Mouse (Mus musculus) limb, embryonic 14.5 days (tissue): ENCODE measurements around the gene Gm20695. TPM values are rescaled to one million over a fixed set of nuclear protein-coding genes. Genes with fewer than 3 reads are reported as not detected.
"Not testable (repeated sequence)": the region's sequence is repeated elsewhere in the genome, so short reads cannot be mapped to it uniquely, and the experiment has no call there.

Experiments
- ATAC-seq: fragments of 200-750 bp; cut with Nextera tagmentation; 2 replicates; pipeline ENCODE4 v1.8.0; 2017; ENCODE audit warnings: low read depth, moderate number of reproducible peaks, moderate TSS enrichment; ENCODE audit not compliant: low FRiP score
- DNase-seq: peaks from one replicate; pipeline ENCODE4 v3.0.0-alpha.2; 2015; ENCODE audit warnings: low spot score
- H3K27ac ChIP-seq: fragments of 300-500 bp; sonication (generic); replicated peaks from 2 replicates; pipeline ENCODE4 v1.5.1; 2014; ENCODE audit warnings: low read depth, mild to moderate bottlenecking, low read length, moderate library complexity, mixed read lengths
- H3K27me3 ChIP-seq: fragments of 300-500 bp; sonication (generic); 2 replicates; pipeline ENCODE4 v1.6.1; 2014; ENCODE audit warnings: low read length, mixed read lengths; ENCODE audit not compliant: control insufficient read depth, insufficient read depth
- H3K36me3 ChIP-seq: fragments of 300-500 bp; sonication (generic); 2 replicates; pipeline ENCODE4 v1.6.1; 2014; ENCODE audit warnings: mild to moderate bottlenecking, low read length, moderate library complexity, mixed read lengths; ENCODE audit not compliant: control insufficient read depth, insufficient read depth
- H3K4me1 ChIP-seq: fragments of 300-500 bp; sonication (generic); 2 replicates; pipeline ENCODE4 v1.6.1; 2014; ENCODE audit warnings: antibody characterized with exemption, low read length, mixed read lengths; ENCODE audit not compliant: control insufficient read depth, insufficient read depth
- H3K4me2 ChIP-seq: fragments of 300-500 bp; sonication (generic); replicated peaks from 2 replicates; pipeline ENCODE4 v1.6.1; 2014; ENCODE audit warnings: low read depth, mild to moderate bottlenecking, low read length, moderate library complexity; ENCODE audit not compliant: severe bottlenecking
- H3K4me3 ChIP-seq: fragments of 300-500 bp; sonication (generic); replicated peaks from 2 replicates; pipeline ENCODE4 v1.5.1; 2014; ENCODE audit warnings: low read length
- H3K9ac ChIP-seq: fragments of 300-500 bp; sonication (generic); 2 replicates; pipeline ENCODE4 v1.6.1; 2014; ENCODE audit warnings: mild to moderate bottlenecking, low read depth, low read length, moderate library complexity; ENCODE audit not compliant: severe bottlenecking
- H3K9me3 ChIP-seq: fragments of 300-500 bp; sonication (generic); 2 replicates; pipeline ENCODE4 v1.6.1; 2016; ENCODE audit warnings: low read length; ENCODE audit not compliant: control insufficient read depth
- POLR2A ChIP-seq: fragments of 200-500 bp; IDR thresholded peaks from 2 replicates; pipeline ENCODE4 v1.8.0; 2012; ENCODE audit warnings: inconsistent platforms, mild to moderate bottlenecking, moderate library complexity, borderline replicate concordance; ENCODE audit not compliant: insufficient read depth, insufficient read length; ENCODE audit errors: extremely low read depth
- WGBS: fragments of 180-500 bp; shearing (Covaris S2); extraction: QIAGEN DNeasy Blood & Tissue Kit; methylation state at CpG from one replicate; pipeline ENCODE4 v1.1.7; 2014; 5-methylcytosine and 5-hydroxymethylcytosine counted together
- polyA plus RNA-seq, 2 experiments: library from polyadenylated mRNA; depleted of rRNA in 1 of 2; stranded (reverse) in 1 of 2; unstranded in 1 of 2; fragments of >200 nt; fragmentation: Nextera tagmentation in 1 of 2; extraction: Ambion mirVana in 1 of 2; gene quantifications; 2 replicates each; pipeline versions ENCODE4 v1.2.1 to v1.2.3; 2012 to 2014

Gene Gm20695
- polyA plus RNA-seq, 2 experiments: 0.78 to 2.2 TPM

GRCm38 (mm10) chr16:3846711-3847518 lies 37.5 kb upstream of the Gm20695 start, which contains the start of gene Zfp174:
Gene Zfp174 (plus strand): TSS chr16:3847268.
- Histone ChIP-seq H3K4me2 (peak within 1 kb of the TSS; percentile 68), H3K27me3 (no peaks in the 10 kb centered on the region), H3K27ac (no peak within 1 kb of the TSS), H3K4me1 (peaks cover 7% of the 10 kb centered on the region), H3K9me3 (no peaks in the 10 kb centered on the region), H3K9ac (peak within 1 kb of the TSS; percentile 64), H3K36me3 (no peaks in the 10 kb centered on the region), H3K4me3 (peak within 1 kb of the TSS; percentile 66)
- peak; percentile 98 for ATAC-seq
- peak; percentile 100 for DNase-seq
- peak; percentile 59; the same call in 1 of the 2 replicates for TF ChIP-seq POLR2A
- WGBS: 3% methylated on average over 38 of the region's 38 CpGs

GRCm38 (mm10) chr16:3847871-3848270 lies 36.6 kb upstream of the Gm20695 start:
- peaks cover 7% of the 10 kb centered on the region for H3K4me1 ChIP-seq
- no peak for TF ChIP-seq POLR2A
- ATAC-seq: no peak
- no peak overlapping the region for H3K27ac ChIP-seq
- 73% methylated on average over 4 of the region's 4 CpGs for WGBS
- no peaks in the 10 kb centered on the region for H3K9me3 ChIP-seq
- peak overlapping the region; percentile 68 for H3K4me2 ChIP-seq
- H3K4me3 ChIP-seq: peak overlapping the region; percentile 66
- no peak for DNase-seq
- no peaks in the 10 kb centered on the region for H3K36me3 ChIP-seq
- H3K9ac ChIP-seq: peak overlapping the region; percentile 64; the same call in 1 of the 2 replicates
- no peaks in the 10 kb centered on the region for H3K27me3 ChIP-seq

- 79% methylated on average over 3 of the region's 3 CpGs for WGBS
- ATAC-seq (no peak), DNase-seq (no peak)
- H3K4me2 ChIP-seq: no peak overlapping the region
- no peak for TF ChIP-seq POLR2A
- H3K9me3 ChIP-seq: no peaks in the 10 kb centered on the region
- H3K27me3 ChIP-seq: no peaks in the 10 kb centered on the region
- H3K4me1 ChIP-seq: peaks cover 7% of the 10 kb centered on the region
- H3K36me3 ChIP-seq: no peaks in the 10 kb centered on the region
- H3K27ac ChIP-seq: no peak overlapping the region
- H3K4me3 ChIP-seq: no peak overlapping the region
- H3K9ac ChIP-seq: no peak overlapping the region
Measured at GRCm38 (mm10) chr16:3848416-3848815, 36.0 kb upstream of the Gm20695 start.

- not testable (repeated sequence) for H3K27me3 ChIP-seq, H3K36me3 ChIP-seq, DNase-seq, H3K27ac ChIP-seq, H3K9ac ChIP-seq, H3K4me3 ChIP-seq, H3K4me2 ChIP-seq, ATAC-seq, H3K9me3 ChIP-seq, H3K4me1 ChIP-seq
- WGBS: 87% methylated on average over 11 of the region's 13 CpGs
Measured at GRCm38 (mm10) chr16:3851301-3851700, 33.1 kb upstream of the Gm20695 start.

- Histone ChIP-seq H3K9ac (no peak overlapping the region), H3K27me3 (no peaks in the 10 kb centered on the region), H3K36me3 (no peaks in the 10 kb centered on the region), H3K9me3 (no peaks in the 10 kb centered on the region), H3K4me2 (no peak overlapping the region), H3K4me3 (no peak overlapping the region), H3K4me1 (peaks cover 5% of the 10 kb centered on the region), H3K27ac (no peak overlapping the region)
- ATAC-seq (no peak), DNase-seq (no peak)
- 28% methylated on average over 12 of the region's 12 CpGs for WGBS
- no peak for TF ChIP-seq POLR2A
Measured at GRCm38 (mm10) chr16:3852586-3852985, 31.9 kb upstream of the Gm20695 start.
